Mouse (Mus musculus) ES-Bruce4 (cell line): ENCODE measurements around the gene Bdh2. TPM values are rescaled to one million over a fixed set of nuclear protein-coding genes. Genes with fewer than 3 reads are reported as not detected.

Experiments used
- H3K27ac ChIP-seq: 2 replicates; pipeline ENCODE4 v1.5.1; 2012; ENCODE audit warnings: low read length, inconsistent platforms; ENCODE audit not compliant: insufficient read depth
- H3K27me3 ChIP-seq: 2 replicates; pipeline ENCODE4 v1.6.1; 2012; ENCODE audit warnings: mild to moderate bottlenecking, low read length, inconsistent platforms; ENCODE audit not compliant: control insufficient read depth, poor library complexity, insufficient read depth, severe bottlenecking
- H3K36me3 ChIP-seq: 2 replicates; pipeline ENCODE4 v1.6.1; 2012; ENCODE audit warnings: inconsistent platforms, mild to moderate bottlenecking, low read length, moderate library complexity; ENCODE audit not compliant: control insufficient read depth, poor library complexity, insufficient read depth, severe bottlenecking
- H3K4me1 ChIP-seq: one replicate; pipeline ENCODE4 v1.8.1; 2011; ENCODE audit warnings: low read length; ENCODE audit not compliant: control insufficient read depth, insufficient read depth
- H3K4me3 ChIP-seq: 2 replicates; pipeline ENCODE4 v1.5.1; 2011; ENCODE audit warnings: low read depth, mild to moderate bottlenecking, low read length
- H3K9ac ChIP-seq: 2 replicates; pipeline ENCODE4 v1.6.1; 2012; ENCODE audit warnings: low read depth, mild to moderate bottlenecking, inconsistent platforms; ENCODE audit not compliant: poor library complexity, severe bottlenecking
- H3K9me3 ChIP-seq: replicated peaks from 2 replicates; pipeline ENCODE4 v1.6.1; 2012; ENCODE audit warnings: mild to moderate bottlenecking, low read length, inconsistent platforms; ENCODE audit not compliant: control insufficient read depth, poor library complexity, insufficient read depth, severe bottlenecking
- CTCF ChIP-seq: IDR thresholded peaks from one replicate; pipeline ENCODE4 v1.8.1; 2011; ENCODE audit warnings: low read depth, low read length
- EP300 ChIP-seq: IDR thresholded peaks from 2 replicates; pipeline ENCODE4 v1.6.1; 2011; ENCODE audit warnings: low read depth, low read length; ENCODE audit not compliant: insufficient read depth
- POLR2A ChIP-seq: IDR thresholded peaks from one replicate; pipeline ENCODE4 v1.8.1; 2011; ENCODE audit warnings: low read length; ENCODE audit not compliant: insufficient read depth
- polyA plus RNA-seq: library from polyadenylated mRNA; stranded (reverse); fragments of >200 nt; gene quantifications from 2 replicates; pipeline ENCODE4 v1.2.4, GENCODE M21; 2011; ENCODE audit warnings: low read depth; ENCODE audit not compliant: missing spikeins, insufficient read depth, insufficient read length

Gene Bdh2
- polyA plus RNA-seq, 1 experiment: 3.8 TPM

DNA sequence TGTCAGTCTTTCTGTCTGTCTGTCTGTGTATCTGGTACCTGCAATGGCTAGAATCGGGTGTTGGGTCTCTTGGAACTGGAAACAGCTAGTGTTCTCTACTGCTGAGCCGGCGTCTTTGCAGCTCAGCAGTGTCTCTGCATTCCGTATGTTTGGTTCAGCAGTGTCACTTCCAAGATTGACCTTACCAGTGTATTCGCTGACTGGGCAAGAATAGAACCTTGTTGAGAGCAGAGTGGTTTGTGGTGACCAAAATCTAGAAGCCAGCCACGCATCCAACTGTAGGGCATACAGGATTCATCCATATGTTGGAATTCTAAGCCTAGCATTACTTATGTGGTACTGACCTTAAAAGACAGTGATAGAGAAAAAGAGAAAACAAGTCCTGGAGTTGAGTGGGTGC is 29.2 kb upstream of the Bdh2 start:
- H3K27ac ChIP-seq: no peak overlapping the region
- TF ChIP-seq EP300: no peak
- TF ChIP-seq CTCF: no peak
- TF ChIP-seq POLR2A: no peak
- H3K36me3 ChIP-seq: peaks cover 48% of the 10 kb centered on the region
- no peaks in the 10 kb centered on the region for H3K9me3 ChIP-seq
- H3K27me3 ChIP-seq: no peaks in the 10 kb centered on the region
- H3K4me1 ChIP-seq: no peaks in the 10 kb centered on the region
- no peak overlapping the region for H3K4me3 ChIP-seq
- H3K9ac ChIP-seq: no peak overlapping the region

DNA sequence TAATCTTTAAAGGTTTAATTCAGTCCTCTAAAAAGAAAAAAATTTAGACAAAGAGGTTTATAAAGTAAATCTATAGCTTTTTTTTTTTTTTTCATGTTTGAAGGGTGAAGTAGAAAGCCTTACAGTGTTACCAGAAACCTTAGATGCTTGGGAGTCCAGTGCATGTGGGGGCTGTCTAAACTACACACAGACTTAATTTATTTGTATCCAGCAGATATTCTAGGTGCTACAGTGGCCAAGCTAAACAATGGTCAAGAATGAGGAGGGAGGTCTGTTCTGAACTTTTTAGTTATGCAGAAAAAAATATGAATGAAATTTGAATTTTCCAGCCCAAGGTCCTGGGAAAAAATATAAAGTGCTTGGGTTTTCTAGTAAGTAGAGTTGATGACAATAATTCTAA is 26.2 kb upstream of the Bdh2 start:
- Histone ChIP-seq H3K27me3 (no peaks in the 10 kb centered on the region), H3K27ac (no peak overlapping the region), H3K4me1 (no peaks in the 10 kb centered on the region), H3K9me3 (no peaks in the 10 kb centered on the region), H3K4me3 (no peak overlapping the region), H3K36me3 (peaks cover 53% of the 10 kb centered on the region), H3K9ac (no peak overlapping the region)
- no peak for TF ChIP-seq POLR2A
- no peak for TF ChIP-seq CTCF
- no peak for TF ChIP-seq EP300

DNA sequence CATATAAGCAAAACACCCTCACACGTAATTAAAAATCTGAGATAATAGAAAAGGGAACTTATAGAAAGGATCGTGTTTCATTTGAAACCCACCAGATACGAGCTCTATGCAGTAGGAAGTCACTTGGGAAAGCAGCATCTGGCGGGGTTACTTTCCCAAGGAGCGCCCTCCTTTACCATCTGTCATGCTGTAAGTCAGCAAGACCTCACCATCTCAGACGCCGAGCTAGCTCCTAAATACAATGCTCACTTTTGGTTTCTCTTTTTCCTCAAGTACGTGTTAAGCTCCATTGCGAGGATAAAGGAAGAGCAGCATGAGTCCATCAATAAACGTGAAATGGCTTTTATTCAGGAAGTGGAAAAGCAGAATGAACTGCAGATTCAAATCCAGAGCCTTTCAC is 22.1 kb upstream of the Bdh2 start:
- Histone ChIP-seq H3K9me3 (no peaks in the 10 kb centered on the region), H3K27ac (no peak overlapping the region), H3K4me1 (no peaks in the 10 kb centered on the region), H3K4me3 (no peak overlapping the region), H3K9ac (no peak overlapping the region), H3K36me3 (peaks cover 68% of the 10 kb centered on the region), H3K27me3 (no peaks in the 10 kb centered on the region)
- no peak for TF ChIP-seq EP300
- no peak for TF ChIP-seq CTCF
- no peak for TF ChIP-seq POLR2A

DNA sequence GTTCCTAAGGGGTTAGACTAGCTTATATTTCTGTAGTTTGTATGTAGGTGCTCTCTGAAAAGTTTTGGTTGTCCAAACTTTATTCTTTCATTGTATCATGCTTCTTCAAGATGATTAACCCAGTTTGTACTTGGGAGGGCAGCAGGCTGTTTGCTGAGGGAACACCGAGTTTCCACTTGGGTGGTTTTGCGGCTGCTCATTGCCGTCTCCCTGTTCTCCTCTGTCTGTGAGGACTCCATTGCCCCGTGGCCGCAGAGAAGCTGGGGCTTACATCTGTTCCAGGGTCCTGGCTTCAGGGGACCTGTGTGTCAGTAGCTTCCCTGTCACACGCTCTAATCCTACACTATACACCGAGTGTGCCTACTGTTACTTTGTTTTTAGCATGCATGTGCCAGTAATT is 20.8 kb upstream of the Bdh2 start:
- no peaks in the 10 kb centered on the region for H3K27me3 ChIP-seq
- peaks cover 73% of the 10 kb centered on the region for H3K36me3 ChIP-seq
- TF ChIP-seq POLR2A (no peak), CTCF (no peak), EP300 (no peak)
- H3K9ac ChIP-seq: no peak overlapping the region
- H3K4me3 ChIP-seq: no peak overlapping the region
- no peaks in the 10 kb centered on the region for H3K9me3 ChIP-seq
- no peak overlapping the region for H3K27ac ChIP-seq
- no peaks in the 10 kb centered on the region for H3K4me1 ChIP-seq

DNA sequence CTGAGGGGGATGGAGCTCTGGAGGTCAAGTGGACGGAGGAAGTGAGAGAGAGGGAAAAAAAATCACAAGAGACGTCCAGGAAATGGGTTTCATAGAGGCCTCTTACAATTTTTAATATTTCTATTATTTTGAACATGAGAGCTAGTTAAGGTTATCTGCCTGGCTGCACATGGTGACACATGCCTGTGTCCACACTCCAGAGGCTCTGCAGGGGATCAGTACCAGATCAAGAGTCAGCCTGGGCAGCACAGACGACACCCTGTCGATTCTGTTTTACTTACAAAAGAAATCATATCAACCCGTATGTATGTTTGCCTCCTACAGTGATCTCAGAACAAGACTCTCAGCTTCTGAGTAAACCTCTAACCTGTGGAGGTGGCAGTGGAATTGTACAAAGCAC is 12.4 kb upstream of the Bdh2 start:
- Histone ChIP-seq H3K4me3 (no peak overlapping the region), H3K27me3 (no peaks in the 10 kb centered on the region), H3K9me3 (no peaks in the 10 kb centered on the region), H3K27ac (no peak overlapping the region), H3K9ac (no peak overlapping the region), H3K36me3 (peaks cover 28% of the 10 kb centered on the region), H3K4me1 (no peaks in the 10 kb centered on the region)
- no peak for TF ChIP-seq EP300
- TF ChIP-seq POLR2A: no peak
- TF ChIP-seq CTCF: no peak

DNA sequence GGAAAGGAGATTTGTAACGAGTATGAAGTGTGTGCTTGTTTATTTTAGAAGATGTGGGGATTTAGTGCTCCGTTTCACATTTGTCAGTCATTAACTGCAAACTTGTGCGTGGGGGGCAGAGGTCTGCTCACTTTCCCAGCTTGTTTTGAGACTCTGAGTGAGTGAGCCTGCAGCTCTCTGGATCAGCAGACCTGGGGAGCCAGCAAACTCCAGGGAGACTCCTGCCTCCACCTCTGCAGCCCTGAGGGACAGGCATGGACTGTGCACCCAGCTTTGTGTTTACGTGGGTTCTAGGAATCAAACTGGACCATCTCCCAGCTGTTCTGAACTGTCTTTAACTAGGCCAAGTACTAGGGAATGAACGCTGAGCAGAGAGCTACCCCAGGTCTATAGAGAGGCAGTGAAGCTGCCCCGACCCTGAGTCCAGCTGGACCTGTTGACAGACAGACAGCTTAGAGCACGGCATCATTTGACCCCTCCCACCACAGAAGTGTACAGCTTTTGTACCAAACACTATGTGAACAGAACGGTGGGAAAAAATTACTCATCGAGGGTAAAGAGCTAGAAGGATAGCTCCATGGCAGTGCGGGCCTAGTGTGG is 11.5 kb upstream of the Bdh2 start:
- no peak overlapping the region for H3K4me3 ChIP-seq
- TF ChIP-seq EP300 (no peak), POLR2A (no peak), CTCF (no peak)
- H3K9ac ChIP-seq: no peak overlapping the region
- H3K4me1 ChIP-seq: no peaks in the 10 kb centered on the region
- H3K36me3 ChIP-seq: peaks cover 28% of the 10 kb centered on the region
- no peaks in the 10 kb centered on the region for H3K27me3 ChIP-seq
- no peak overlapping the region for H3K27ac ChIP-seq
- no peaks in the 10 kb centered on the region for H3K9me3 ChIP-seq
